Mouse (Mus musculus): Measurements from ENCODE around the gene Slc5a4a.

- no peak for TF ChIP-seq MEF2A (IDR thresholded peaks at IDR 0.05; ENCODE audit: extremely low read depth, insufficient replicate concordance, low read depth, low read length, poor library complexity, severe bottlenecking)
- no peak for TF ChIP-seq EP300 (IDR thresholded peaks at IDR 0.05; ENCODE audit: low read depth in 1 of 2, low read length in 2 of 2)
These were observed 28.5 kb upstream of the Slc5a4a start for GRCm38 (mm10) chr10:76118741-76119140.
